Mouse (Mus musculus): ENCODE measurements around the gene 4930556J24Rik.
"Not testable (repeated sequence)": the region's sequence is repeated elsewhere in the genome, so short reads cannot be mapped to it uniquely, and the experiment has no call there.

DNA sequence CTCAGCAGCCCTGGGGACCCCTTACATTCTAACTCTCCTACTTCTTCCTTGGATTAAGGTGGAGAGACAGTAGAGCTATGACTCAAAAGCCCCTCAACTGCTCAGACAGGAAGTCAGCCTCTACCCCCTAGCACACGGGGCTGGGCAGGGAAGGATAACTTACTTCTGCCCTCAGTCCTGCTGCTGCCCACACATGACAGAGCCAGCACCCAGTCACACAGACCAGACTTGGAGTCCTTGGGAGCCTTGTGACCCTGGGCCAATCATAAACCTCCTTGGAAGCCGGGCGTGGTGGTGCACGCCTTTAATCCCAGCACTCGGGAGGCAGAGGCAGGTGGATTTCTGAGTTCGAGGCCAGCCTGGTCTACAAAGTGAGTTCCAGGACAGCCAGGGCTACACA lies 65.1 kb downstream of the 4930556J24Rik start:
- not testable (repeated sequence) for TF ChIP-seq EP300, CTCF (IDR thresholded peaks at IDR 0.05; ENCODE audit: low read depth)

Data from liver, postnatal 0 days (tissue).